In genomic region chr9:78046755-78047154, GRCm38 (mm10) we compare ENCODE assay signal across 11 mouse cellular contexts. TPM values are rescaled to one million over a fixed set of nuclear protein-coding genes. Genes with fewer than 3 reads are reported as not detected.
DNase-seq lines count a peak whose midpoint lies in the region; ATAC-seq and TF ChIP-seq lines count a peak whose summit lies in the region.
"Had no signal": no experiment of that assay in that cellular context is flagged by ENCODE, and none has a peak within 500 bp of the region (broad histone marks: within the 10 kb centered on the region; RNA-seq: fewer than 3 reads in every experiment).

No protein-coding gene starts in this region.

- peaks cover 5% of the 10 kb centered on the region; the same call in 1 of the 2 replicates for H3K4me1 ChIP-seq in liver, embryonic 12.5 days
- H3K4me1 ChIP-seq in thymus, adult 2 months (replicated peaks; ENCODE audit: control insufficient read depth, insufficient read depth, low read length) = no peaks in the 10 kb centered on the region

- no peak overlapping the region for H3K27ac ChIP-seq in liver, embryonic 12.5 days
- no peak overlapping the region for H3K27ac ChIP-seq in thymus, adult 2 months (ENCODE audit: control insufficient read depth, insufficient read depth, low read length)
- H3K27ac ChIP-seq: forebrain, embryonic 10.5 days; limb, embryonic 10.5 days had no signal

- H3K4me2 ChIP-seq in liver, embryonic 12.5 days = peak overlapping the region; percentile 59

- H3K4me3 ChIP-seq in liver, embryonic 12.5 days = peak overlapping the region; percentile 54
- H3K4me3 ChIP-seq in thymus, adult 2 months (ENCODE audit: control insufficient read depth, insufficient read depth, low read length) = no peak overlapping the region; the same call in 1 of the 2 replicates
- H3K4me3 ChIP-seq: forebrain, embryonic 10.5 days; limb, embryonic 10.5 days had no signal

- 0 out of 2 replicates have a peak, but pooled peaks have one; percentile 25 for ATAC-seq in common myeloid progenitor, adult 5-6 weeks (replicated peaks; ENCODE audit: low read depth, poor library complexity, severe bottlenecking)
- no peak for ATAC-seq in liver, embryonic 12.5 days

- H3K9ac ChIP-seq in liver, embryonic 12.5 days = peak overlapping the region; percentile 14; the same call in 1 of the 2 replicates

- H3K9me3 ChIP-seq in liver, embryonic 12.5 days (replicated peaks) = no peaks in the 10 kb centered on the region
- H3K9me3 ChIP-seq: forebrain, embryonic 10.5 days; limb, embryonic 10.5 days had no signal

- no peaks in the 10 kb centered on the region; the same call in 1 of the 2 replicates for H3K27me3 ChIP-seq in liver, embryonic 12.5 days (replicated peaks)
- H3K27me3 ChIP-seq in thymus, adult 2 months (ENCODE audit: control insufficient read depth, insufficient read depth, low read length) = no peaks in the 10 kb centered on the region

- WGBS in liver, embryonic 12.5 days (ENCODE audit: insufficient replicate concordance) = 21% methylated on average over 20 of the region's 20 CpGs
- 74% methylated on average over 20 of the region's 20 CpGs for WGBS in thymus, adult 2 months

- TF ChIP-seq CTCF in thymus, adult 2 months (IDR thresholded peaks at IDR 0.05; ENCODE audit: borderline replicate concordance, control insufficient read depth, extremely low read depth, insufficient read depth, low read length, poor library complexity) = no peak

- no peak for TF ChIP-seq POLR2A in thymus, adult 2 months (IDR thresholded peaks at IDR 0.05; ENCODE audit: control insufficient read depth, extremely low read depth, insufficient read depth, low read length, poor library complexity)

- H3K36me3 ChIP-seq in liver, embryonic 12.5 days = no peaks in the 10 kb centered on the region
- H3K36me3 ChIP-seq in thymus, adult 2 months (ENCODE audit: control insufficient read depth, insufficient read depth, low read length) = no peaks in the 10 kb centered on the region
- H3K36me3 ChIP-seq: forebrain, embryonic 10.5 days; limb, embryonic 10.5 days had no signal

- intact Hi-C loops in left cerebral cortex, postnatal 36 days (cut with DNase I) = no loop called here

- peak; percentile 23 for DNase-seq in kidney, postnatal 14 days
- DNase-seq in kidney, adult 11 months = no peak
- peak; percentile 29 for DNase-seq in thymus, adult 2 months
- DNase-seq in right cerebral cortex, adult 18-20 months = no peak
- DNase-seq in left cerebral cortex, postnatal 36 days (ENCODE audit: low spot score in 2 of 2) = no peak
- DNase-seq in cerebellum, adult 11 months = no peak

RNA-seq across cellular contexts. Expression of gene Gcm1, which starts 5.0 kb away (rescaled TPM):
- not detected in 2 replicates for total RNA-seq in common myeloid progenitor, adult 5-6 weeks (2017)
- not detected in 2 replicates for polyA plus RNA-seq in liver, embryonic 12.5 days (2016; fragmentation: Nextera tagmentation; extraction: Ambion mirVana)
- 0.20 TPM in 1 of 2 replicates, not detected in the other for polyA plus RNA-seq in thymus, adult 2 months (2012; rRNA removed)
- total RNA-seq in left cerebral cortex, postnatal 36 days (2021) = not detected
- total RNA-seq: neutrophil, adult 5-6 weeks had no signal
- polyA plus RNA-seq: forebrain, embryonic 10.5 days; limb, embryonic 10.5 days had no signal

Comparison
In these comparisons a context has a peak if more than half of its experiments do, and no peak if none do; other contexts are left out.
1. DNase-seq: peak in kidney, postnatal 14 days (single experiment) and thymus, adult 2 months (single experiment); none in kidney, adult 11 months (single experiment), right cerebral cortex, adult 18-20 months (single experiment), left cerebral cortex, postnatal 36 days (0 of 2) and cerebellum, adult 11 months (single experiment).